Mouse (Mus musculus) c-Kit-positive CD71-positive TER-119-negative erythroid progenitor cells, embryonic 14.5 days (primary cell): Measurements from ENCODE around the gene Cactin.

Experiments used
- DNase-seq: peaks from one replicate; pipeline ENCODE4 v3.0.0-alpha.2; 2013; ENCODE audit warnings: low read depth

Cactin gene

GRCm38 (mm10) chr10:81365672-81366476 is 45.0 kb downstream of the Cactin start, which contains the start of gene 4930404N11Rik:
Gene 4930404N11Rik (minus strand): TSS chr10:81365816.
- no peak for DNase-seq

- no peak for DNase-seq
Measured at GRCm38 (mm10) chr10:81366477-81367206, 45.7 kb downstream of the Cactin start.

GRCm38 (mm10) chr10:81367207-81367495 is 46.2 kb downstream of the Cactin start:
- no peak for DNase-seq

GRCm38 (mm10) chr10:81375322-81375721 is 54.4 kb downstream of the Cactin start:
- DNase-seq, result no peak
